Mouse (Mus musculus) neural tube, embryonic 13.5 days (tissue): ENCODE measurements around the gene Nipa1. TPM values are rescaled to one million over a fixed set of nuclear protein-coding genes. Genes with fewer than 3 reads are reported as not detected.
A peak's percentile ranks its signal among the peaks of the same experiment; 100 is the strongest.

Source experiments
- ATAC-seq: fragments of 200-750 bp; cut with Nextera tagmentation; 2 replicates; pipeline ENCODE4 v1.8.0; 2017; ENCODE audit warnings: low read depth, mild to moderate bottlenecking, moderate TSS enrichment, moderate library complexity
- H3K27ac ChIP-seq: fragments of 300-500 bp; sonication (generic); replicated peaks from 2 replicates; pipeline ENCODE4 v1.5.1; 2015; ENCODE audit warnings: moderate library complexity, mild to moderate bottlenecking, inconsistent platforms
- H3K27me3 ChIP-seq: fragments of 300-500 bp; sonication (generic); 2 replicates; pipeline ENCODE4 v1.6.1; 2015; ENCODE audit warnings: mild to moderate bottlenecking, inconsistent platforms
- H3K36me3 ChIP-seq: fragments of 300-500 bp; sonication (generic); 2 replicates; pipeline ENCODE4 v1.6.1; 2015; ENCODE audit warnings: mild to moderate bottlenecking, inconsistent platforms
- H3K4me1 ChIP-seq: fragments of 300-500 bp; sonication (generic); replicated peaks from 2 replicates; pipeline ENCODE4 v1.6.1; 2015; ENCODE audit warnings: inconsistent platforms
- H3K4me2 ChIP-seq: fragments of 300-500 bp; sonication (generic); 2 replicates; pipeline ENCODE4 v1.6.1; 2015; ENCODE audit warnings: inconsistent platforms, mild to moderate bottlenecking, moderate library complexity
- H3K4me3 ChIP-seq: fragments of 300-500 bp; sonication (generic); 2 replicates; pipeline ENCODE4 v1.5.1; 2015; ENCODE audit warnings: mild to moderate bottlenecking, inconsistent platforms
- H3K9ac ChIP-seq: fragments of 300-500 bp; sonication (generic); 2 replicates; pipeline ENCODE4 v1.6.1; 2015; ENCODE audit warnings: moderate library complexity, mild to moderate bottlenecking, inconsistent platforms
- H3K9me3 ChIP-seq: fragments of 300-500 bp; sonication (generic); 2 replicates; pipeline ENCODE4 v1.6.1; 2016; ENCODE audit warnings: inconsistent platforms
- WGBS: fragments of 180-500 bp; shearing (Covaris S2); methylation state at CpG from one replicate; pipeline ENCODE4 v1.1.7; 2015; 5-methylcytosine and 5-hydroxymethylcytosine counted together
- polyA plus RNA-seq: library from polyadenylated mRNA; unstranded; fragments of >200 nt; fragmentation: Nextera tagmentation; extraction: Ambion mirVana; gene quantifications from 2 replicates; pipeline ENCODE4 v1.2.1, GENCODE M21; 2015

Gene Nipa1
- 23.4 and 25.9 TPM in 2 replicates for polyA plus RNA-seq

DNA sequence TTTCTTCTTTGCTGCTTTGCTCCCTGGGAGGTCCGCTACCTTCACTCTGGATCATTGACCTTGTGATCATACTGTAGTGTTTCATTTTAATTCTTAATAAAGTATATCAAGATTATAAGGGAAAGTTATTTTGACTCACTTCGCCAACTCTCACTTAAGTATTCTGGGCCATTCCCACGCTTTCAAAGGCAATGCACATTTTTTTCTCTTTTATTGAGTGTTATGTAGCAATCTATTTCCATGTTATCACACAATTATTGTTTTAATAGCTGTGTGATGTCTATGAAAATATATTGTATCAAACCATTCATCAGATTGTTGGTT, at the start of gene Nipa1:
Gene Nipa1 (minus strand): TSS at position 25 of the 324 bp plus-strand sequence.
- no peaks in the 10 kb centered on the region for H3K27me3 ChIP-seq
- H3K36me3 ChIP-seq: 0 out of 2 replicates have a peak, but pooled peaks cover 6% of the 10 kb centered on the region
- peak within 1 kb of the TSS; percentile 89 for H3K9ac ChIP-seq
- H3K4me1 ChIP-seq: peaks cover 17% of the 10 kb centered on the region
- 52% methylated on average over 3 of the region's 3 CpGs for WGBS
- H3K4me2 ChIP-seq: peak within 1 kb of the TSS; percentile 72
- H3K9me3 ChIP-seq: no peaks in the 10 kb centered on the region
- H3K4me3 ChIP-seq: peak within 1 kb of the TSS; percentile 78
- H3K27ac ChIP-seq: peak within 1 kb of the TSS; percentile 87
- ATAC-seq: no peak

DNA sequence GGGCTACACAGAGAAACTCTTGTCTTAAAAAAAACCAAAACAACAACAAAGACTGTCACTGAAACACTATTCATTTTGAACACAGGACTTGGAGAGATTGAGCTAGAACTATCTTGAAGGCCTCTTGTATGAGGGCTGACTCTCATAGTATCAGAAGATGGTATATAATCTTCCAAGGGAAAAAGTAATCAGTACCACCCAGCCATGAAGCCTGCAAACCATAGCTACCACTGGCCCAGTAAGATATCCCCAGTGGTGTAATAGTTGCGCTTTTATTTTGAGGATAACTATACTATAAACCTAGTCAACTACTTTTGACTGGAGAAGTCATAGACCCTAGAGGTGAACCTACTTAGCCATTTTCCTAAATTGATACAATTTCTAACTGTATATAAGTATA, 46.9 kb upstream of the Nipa1 start:
- no peak for ATAC-seq
- Histone ChIP-seq H3K4me1 (no peaks in the 10 kb centered on the region), H3K4me2 (no peak overlapping the region), H3K27ac (no peak overlapping the region), H3K36me3 (peaks cover 10% of the 10 kb centered on the region), H3K27me3 (no peaks in the 10 kb centered on the region), H3K9ac (no peak overlapping the region), H3K9me3 (no peaks in the 10 kb centered on the region), H3K4me3 (no peak overlapping the region)
- 100% methylated on average over 1 of the region's 1 CpGs for WGBS

DNA sequence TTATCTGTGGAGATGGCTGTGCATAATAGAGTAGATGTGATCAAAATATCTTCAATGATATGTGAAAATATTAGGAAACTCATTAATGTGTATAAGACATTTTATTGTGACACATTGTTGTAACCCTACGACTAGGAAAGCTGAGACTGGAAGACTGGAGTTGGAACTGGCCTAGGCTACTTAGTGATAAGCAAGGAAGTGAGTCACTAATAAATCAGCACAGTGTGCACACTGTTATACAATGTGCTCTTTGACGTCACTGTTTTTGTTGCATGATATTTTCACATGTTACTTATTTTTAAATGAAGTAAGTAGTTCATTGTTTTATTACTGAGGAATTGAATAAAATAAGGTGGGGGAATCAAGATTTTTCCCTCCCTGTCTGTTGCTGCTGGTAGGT, 46.4 kb upstream of the Nipa1 start:
- Histone ChIP-seq H3K4me2 (no peak overlapping the region), H3K27me3 (no peaks in the 10 kb centered on the region), H3K4me3 (no peak overlapping the region), H3K9me3 (no peaks in the 10 kb centered on the region), H3K36me3 (peaks cover 13% of the 10 kb centered on the region), H3K27ac (no peak overlapping the region), H3K9ac (no peak overlapping the region), H3K4me1 (no peaks in the 10 kb centered on the region)
- no peak for ATAC-seq
- 81% methylated on average over 2 of the region's 2 CpGs for WGBS

DNA sequence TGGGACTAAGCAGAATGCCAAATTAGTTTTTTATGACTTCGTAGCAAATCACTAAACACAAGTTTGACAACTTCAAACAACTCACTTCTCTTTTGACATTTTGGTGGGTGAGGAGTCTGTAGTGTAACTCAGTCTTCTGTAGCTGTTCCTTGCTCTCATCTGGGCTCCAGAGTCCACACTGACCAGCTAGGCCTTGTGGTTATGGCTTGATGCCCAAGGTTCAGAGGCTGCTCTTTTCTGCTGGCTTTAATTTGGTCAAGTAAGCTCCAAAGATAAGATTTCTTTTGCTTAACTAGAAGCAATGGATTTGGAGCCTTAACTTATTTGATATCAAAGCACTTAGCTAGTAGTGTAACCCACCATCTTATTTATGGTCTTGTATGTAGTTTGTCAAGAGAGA, 45.1 kb upstream of the Nipa1 start:
- 85% methylated on average over 1 of the region's 1 CpGs for WGBS
- Histone ChIP-seq H3K36me3 (peaks cover 15% of the 10 kb centered on the region), H3K4me3 (no peak overlapping the region), H3K4me1 (no peaks in the 10 kb centered on the region), H3K9ac (no peak overlapping the region), H3K9me3 (no peaks in the 10 kb centered on the region), H3K4me2 (no peak overlapping the region), H3K27me3 (no peaks in the 10 kb centered on the region), H3K27ac (no peak overlapping the region)
- ATAC-seq: no peak

DNA sequence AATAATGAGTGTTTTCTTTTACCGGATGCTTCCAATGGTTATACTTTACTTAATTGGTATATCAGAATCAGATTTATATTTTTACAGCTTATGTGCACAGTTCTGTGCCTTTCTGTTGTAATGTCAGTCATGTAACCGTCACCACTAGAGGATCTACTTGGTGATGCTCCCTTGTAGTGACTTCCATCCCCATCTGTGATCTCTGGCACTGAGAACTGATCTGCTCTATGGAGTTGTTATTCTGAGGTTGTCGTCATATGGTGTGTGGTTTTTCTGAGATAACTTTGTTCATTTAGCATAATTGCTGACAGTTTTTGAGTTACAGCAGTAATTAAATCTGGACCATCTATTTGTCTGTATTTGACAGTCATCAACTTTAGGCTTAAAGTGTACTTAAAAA, 35.6 kb upstream of the Nipa1 start:
- Histone ChIP-seq H3K9me3 (no peaks in the 10 kb centered on the region), H3K27me3 (no peaks in the 10 kb centered on the region), H3K9ac (no peak overlapping the region), H3K27ac (no peak overlapping the region), H3K4me3 (no peak overlapping the region), H3K36me3 (peaks cover 21% of the 10 kb centered on the region), H3K4me2 (no peak overlapping the region), H3K4me1 (peaks cover 24% of the 10 kb centered on the region)
- ATAC-seq: no peak
- whole genome bisulfite sequencing: 87% methylated on average over 3 of the region's 3 CpGs

DNA sequence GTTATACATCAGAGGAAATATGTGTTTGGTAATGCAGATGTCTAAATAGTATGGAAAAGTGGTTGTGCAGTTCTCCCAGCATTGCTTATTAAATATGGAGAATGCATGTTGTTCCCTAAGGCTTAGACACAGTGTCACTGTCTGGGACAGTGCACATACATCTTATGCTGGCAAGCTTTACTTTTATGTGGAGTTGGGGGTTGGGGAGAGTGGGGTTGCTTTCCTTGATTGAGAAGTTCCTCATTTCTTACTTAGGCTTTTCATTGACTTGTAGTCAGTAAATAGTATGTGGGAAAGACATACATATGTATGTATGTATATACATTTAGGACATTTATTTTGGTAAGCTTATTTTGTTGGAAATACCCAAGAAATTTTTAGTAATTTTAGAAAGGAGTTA, 33.2 kb upstream of the Nipa1 start:
- no peak overlapping the region for H3K9ac ChIP-seq
- H3K27me3 ChIP-seq: no peaks in the 10 kb centered on the region
- peaks cover 31% of the 10 kb centered on the region for H3K4me1 ChIP-seq
- peaks cover 14% of the 10 kb centered on the region for H3K36me3 ChIP-seq
- no peaks in the 10 kb centered on the region for H3K9me3 ChIP-seq
- ATAC-seq: no peak
- no peak overlapping the region for H3K4me3 ChIP-seq
- H3K4me2 ChIP-seq: no peak overlapping the region
- no peak overlapping the region for H3K27ac ChIP-seq

DNA sequence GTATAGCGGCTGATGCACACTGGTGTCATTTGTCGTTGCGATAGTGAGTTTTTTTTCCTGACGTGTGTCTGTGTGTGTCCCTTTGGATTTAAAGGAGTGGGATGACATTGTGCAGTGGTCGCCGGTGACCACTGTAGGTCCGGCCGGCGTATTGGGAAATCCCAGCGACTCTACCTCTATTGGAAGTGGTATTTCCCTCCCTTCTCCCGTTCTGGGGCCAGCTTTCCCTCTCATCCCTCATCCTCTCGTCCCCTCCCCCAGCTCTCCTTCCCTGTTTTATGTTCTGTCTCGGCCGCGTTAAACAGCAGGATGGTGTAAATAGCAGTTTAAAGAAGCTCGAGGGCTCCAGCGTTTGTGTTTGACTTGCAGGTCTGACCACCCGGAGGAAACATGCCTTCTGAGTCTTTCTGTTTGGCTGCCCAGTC, 30.7 kb upstream of the Nipa1 start:
- no peaks in the 10 kb centered on the region for H3K36me3 ChIP-seq
- peaks cover 31% of the 10 kb centered on the region for H3K4me1 ChIP-seq
- ATAC-seq: peak; percentile 64
- no peaks in the 10 kb centered on the region for H3K27me3 ChIP-seq
- H3K27ac ChIP-seq: peak overlapping the region; percentile 94
- H3K4me3 ChIP-seq: peak overlapping the region; percentile 87
- H3K9me3 ChIP-seq: no peaks in the 10 kb centered on the region
- peak overlapping the region; percentile 80 for H3K4me2 ChIP-seq
- peak overlapping the region; percentile 87 for H3K9ac ChIP-seq
- WGBS: under 1% methylated on average over 18 of the region's 18 CpGs

DNA sequence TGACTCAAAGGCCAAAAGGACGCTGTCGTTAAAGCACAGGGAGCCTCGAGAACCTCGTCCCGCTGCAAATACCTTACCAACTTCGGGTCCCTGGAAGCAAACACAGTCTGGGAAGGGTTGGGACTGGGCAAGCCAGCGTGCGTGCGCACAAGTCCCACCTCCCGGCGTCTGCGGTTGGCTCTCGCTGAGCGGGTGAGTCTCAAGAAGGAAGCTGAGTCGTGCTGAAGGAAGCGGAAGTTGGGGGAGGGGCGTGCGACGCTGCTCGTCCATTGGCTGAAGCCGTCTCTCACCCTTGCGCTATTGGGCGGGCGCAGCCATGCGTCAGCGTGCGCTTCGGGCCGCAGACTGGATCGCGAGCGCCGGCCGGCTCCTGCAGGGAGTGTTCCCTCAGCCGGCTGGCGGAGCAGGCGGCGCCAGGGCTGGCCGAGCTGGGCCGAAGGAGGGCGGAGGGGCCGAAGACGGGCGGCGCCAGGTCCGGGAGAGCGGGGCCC, 30.1 kb upstream of the Nipa1 start, which contains the start of gene Herc2:
Gene Herc2 (plus strand): TSS at position 366 of the 491 bp plus-strand sequence.
- Histone ChIP-seq H3K4me3 (peak within 1 kb of the TSS; percentile 87), H3K36me3 (no peaks in the 10 kb centered on the region), H3K9me3 (no peaks in the 10 kb centered on the region), H3K4me1 (peaks cover 31% of the 10 kb centered on the region), H3K27ac (peak within 1 kb of the TSS; percentile 94), H3K9ac (peak within 1 kb of the TSS; percentile 87), H3K27me3 (no peaks in the 10 kb centered on the region), H3K4me2 (peak within 1 kb of the TSS; percentile 80)
- ATAC-seq: peak; percentile 100
- 0% methylated on average over 47 of the region's 47 CpGs for WGBS

DNA sequence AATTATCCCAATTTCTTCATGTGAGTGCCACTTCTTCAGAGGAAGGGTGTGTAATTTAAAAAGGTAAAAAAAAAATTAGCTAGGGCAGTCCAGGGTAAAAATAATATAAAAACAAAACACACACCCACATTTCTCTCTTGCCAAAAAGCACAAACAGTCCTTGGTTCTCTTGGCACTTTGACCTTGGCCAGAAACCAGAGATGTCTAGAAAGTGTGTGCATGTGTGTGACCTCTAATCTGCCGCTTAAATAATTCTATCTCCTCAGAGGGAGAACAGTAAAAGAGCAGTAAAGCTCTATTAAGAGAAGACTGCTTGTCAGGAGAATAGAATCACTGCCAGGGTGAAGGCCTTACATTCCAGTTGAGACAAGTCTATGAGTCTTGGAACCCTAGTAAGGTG, 27.4 kb upstream of the Nipa1 start:
- WGBS: 94% methylated on average over 1 of the region's 1 CpGs
- Histone ChIP-seq H3K27me3 (no peaks in the 10 kb centered on the region), H3K9me3 (no peaks in the 10 kb centered on the region), H3K4me1 (peaks cover 22% of the 10 kb centered on the region), H3K36me3 (no peaks in the 10 kb centered on the region), H3K4me2 (no peak overlapping the region), H3K27ac (no peak overlapping the region), H3K9ac (no peak overlapping the region), H3K4me3 (no peak overlapping the region)
- no peak for ATAC-seq

DNA sequence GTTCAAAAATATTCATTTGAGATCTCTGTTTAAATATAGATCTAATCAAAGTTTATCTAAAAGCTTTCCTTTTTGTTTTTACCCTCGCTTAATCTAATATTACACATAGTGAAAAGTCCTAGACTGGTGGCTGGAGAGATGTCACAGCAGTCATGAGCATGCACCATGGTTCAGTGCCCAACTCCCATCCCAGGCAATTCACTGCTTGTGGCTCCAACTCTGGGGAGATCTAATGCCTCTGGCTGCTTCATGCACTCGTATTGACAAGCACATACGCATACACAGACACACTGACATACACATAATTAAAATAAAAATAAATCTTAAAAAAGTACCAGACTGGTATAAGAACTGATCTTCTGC, 24.5 kb upstream of the Nipa1 start:
- no peak overlapping the region for H3K4me3 ChIP-seq
- no peak overlapping the region for H3K4me2 ChIP-seq
- H3K27me3 ChIP-seq: no peaks in the 10 kb centered on the region
- H3K36me3 ChIP-seq: no peaks in the 10 kb centered on the region
- WGBS: 84% methylated on average over 3 of the region's 3 CpGs
- H3K27ac ChIP-seq: no peak overlapping the region
- H3K9me3 ChIP-seq: no peaks in the 10 kb centered on the region
- ATAC-seq: no peak
- H3K9ac ChIP-seq: no peak overlapping the region
- peaks cover 6% of the 10 kb centered on the region for H3K4me1 ChIP-seq

DNA sequence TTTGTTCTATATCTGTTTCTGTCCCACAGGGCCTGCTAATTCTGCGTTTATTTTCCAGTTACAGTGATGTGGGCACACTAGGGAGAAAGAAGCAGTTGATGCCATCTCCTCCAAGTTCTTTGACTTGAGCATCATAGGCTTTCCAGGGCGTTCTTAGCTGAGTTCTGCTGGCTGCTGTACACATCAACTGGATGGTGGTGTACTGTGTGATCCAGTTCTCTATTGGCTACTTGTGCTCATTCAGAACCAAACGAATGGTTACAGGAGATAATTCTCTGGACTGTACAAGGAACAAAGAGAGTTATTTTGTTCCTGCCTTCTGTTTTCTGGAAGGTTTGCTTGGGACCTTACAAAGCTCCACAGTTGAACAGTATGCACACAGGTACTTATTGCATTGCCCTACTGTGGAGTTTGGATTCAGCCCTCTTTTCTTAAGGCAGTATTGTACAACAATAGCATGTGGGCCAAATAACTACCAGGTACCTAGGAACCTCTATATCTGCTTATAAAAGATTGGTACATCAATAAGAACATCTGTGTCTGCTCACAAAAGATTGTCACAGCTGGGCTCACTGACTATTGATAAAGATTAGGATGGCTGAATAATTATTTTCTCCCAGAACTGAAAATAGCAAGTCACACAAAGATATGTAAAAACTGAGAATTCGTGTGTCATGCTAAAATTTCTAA, 24.0 kb upstream of the Nipa1 start:
- 69% methylated on average over 4 of the region's 4 CpGs for WGBS
- Histone ChIP-seq H3K27ac (no peak overlapping the region), H3K36me3 (no peaks in the 10 kb centered on the region), H3K9ac (no peak overlapping the region), H3K4me2 (no peak overlapping the region), H3K9me3 (no peaks in the 10 kb centered on the region), H3K4me3 (no peak overlapping the region), H3K4me1 (peaks cover under 1% of the 10 kb centered on the region; the same call in 1 of the 2 replicates), H3K27me3 (no peaks in the 10 kb centered on the region)
- ATAC-seq: no peak

DNA sequence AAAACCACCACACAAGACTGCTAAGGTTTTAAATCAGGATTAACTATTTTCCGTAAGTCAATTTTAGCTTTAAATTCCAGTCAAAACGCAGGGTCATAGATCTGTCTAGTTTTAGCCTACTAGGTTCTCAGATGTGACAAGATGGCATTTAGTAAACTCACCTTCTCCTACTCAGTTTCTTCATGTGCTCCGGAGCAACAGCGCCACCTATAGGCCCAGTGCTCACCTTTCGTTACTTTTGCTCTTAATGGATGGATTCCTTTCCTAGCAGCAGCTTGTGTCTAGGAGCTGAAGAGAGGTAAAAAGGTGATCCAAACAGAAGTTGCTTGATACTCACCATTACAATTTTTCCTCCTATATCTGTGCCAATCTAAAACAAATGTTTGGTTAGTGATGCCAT, 22.6 kb upstream of the Nipa1 start:
- Histone ChIP-seq H3K27ac (no peak overlapping the region), H3K9me3 (no peaks in the 10 kb centered on the region), H3K9ac (no peak overlapping the region), H3K36me3 (no peaks in the 10 kb centered on the region), H3K4me3 (no peak overlapping the region), H3K4me1 (no peaks in the 10 kb centered on the region), H3K4me2 (no peak overlapping the region), H3K27me3 (no peaks in the 10 kb centered on the region)
- ATAC-seq: no peak
- WGBS: 13% methylated on average over 5 of the region's 5 CpGs

DNA sequence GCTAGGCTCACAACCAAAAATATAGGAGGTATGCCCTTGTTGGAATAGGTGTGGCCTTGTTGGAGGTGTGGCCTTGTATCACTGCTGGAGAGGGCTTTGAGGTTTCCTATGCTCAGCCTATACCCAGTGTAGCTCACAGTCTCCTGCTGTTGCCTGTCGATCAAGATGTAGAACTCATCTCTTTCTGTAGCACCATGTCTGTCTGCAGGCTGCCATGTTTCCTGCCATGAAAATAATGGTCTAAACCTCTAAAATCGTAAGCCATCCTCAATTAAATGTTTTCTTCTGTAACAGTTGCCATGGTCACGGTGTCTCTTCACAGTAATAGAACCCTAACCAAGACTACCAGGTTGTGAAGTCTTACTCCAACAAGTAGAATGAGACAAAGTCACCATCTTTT, 3.8 kb upstream of the Nipa1 start:
- Histone ChIP-seq H3K9me3 (no peaks in the 10 kb centered on the region), H3K27me3 (no peaks in the 10 kb centered on the region), H3K4me2 (no peak overlapping the region), H3K9ac (no peak overlapping the region), H3K36me3 (no peaks in the 10 kb centered on the region), H3K4me1 (peaks cover 9% of the 10 kb centered on the region), H3K27ac (no peak overlapping the region), H3K4me3 (no peak overlapping the region)
- ATAC-seq: no peak
- 90% methylated on average over 3 of the region's 3 CpGs for WGBS
